Mouse (Mus musculus) kidney, embryonic 15.5 days (tissue): ENCODE measurements around the gene Slc9a6. TPM values are rescaled to one million over a fixed set of nuclear protein-coding genes. Genes with fewer than 3 reads are reported as not detected.

Source experiments
- ATAC-seq: fragments of 200-750 bp; cut with Nextera tagmentation; replicated peaks from 2 replicates; pipeline ENCODE4 v1.8.0; 2017; ENCODE audit warnings: moderate TSS enrichment; ENCODE audit not compliant: low FRiP score
- H3K27ac ChIP-seq: fragments of 300-500 bp; sonication (generic); 2 replicates; pipeline ENCODE4 v1.5.1; 2015; ENCODE audit warnings: mild to moderate bottlenecking, inconsistent platforms
- H3K27me3 ChIP-seq: fragments of 300-500 bp; sonication (generic); 2 replicates; pipeline ENCODE4 v1.6.1; 2015; ENCODE audit warnings: inconsistent platforms
- H3K36me3 ChIP-seq: fragments of 300-500 bp; sonication (generic); 2 replicates; pipeline ENCODE4 v1.6.1; 2015; ENCODE audit warnings: inconsistent platforms
- H3K4me1 ChIP-seq: fragments of 300-500 bp; sonication (generic); 2 replicates; pipeline ENCODE4 v1.6.1; 2015; ENCODE audit warnings: inconsistent platforms
- H3K4me2 ChIP-seq: fragments of 300-500 bp; sonication (generic); 2 replicates; pipeline ENCODE4 v1.6.1; 2015; ENCODE audit warnings: moderate library complexity, mild to moderate bottlenecking, inconsistent platforms
- H3K4me3 ChIP-seq: fragments of 300-500 bp; sonication (generic); replicated peaks from 2 replicates; pipeline ENCODE4 v1.5.1; 2015; ENCODE audit warnings: mild to moderate bottlenecking, inconsistent platforms
- H3K9ac ChIP-seq: fragments of 300-500 bp; sonication (generic); 2 replicates; pipeline ENCODE4 v1.6.1; 2015; ENCODE audit warnings: mild to moderate bottlenecking, inconsistent platforms
- H3K9me3 ChIP-seq: fragments of 300-500 bp; sonication (generic); replicated peaks from 2 replicates; pipeline ENCODE4 v1.6.1; 2016; ENCODE audit warnings: inconsistent platforms
- WGBS: fragments of 180-500 bp; shearing (Covaris S2); methylation state at CpG from one replicate; pipeline ENCODE4 v1.1.7; 2015; ENCODE audit warnings: mixed read lengths; 5-methylcytosine and 5-hydroxymethylcytosine counted together
- polyA plus RNA-seq: library from polyadenylated mRNA; unstranded; fragments of >200 nt; fragmentation: Nextera tagmentation; extraction: Ambion mirVana; gene quantifications from 2 replicates; pipeline ENCODE4 v1.2.1, GENCODE M21; 2015

Slc9a6 gene
- 11.3 and 11.8 TPM in 2 replicates for polyA plus RNA-seq

DNA sequence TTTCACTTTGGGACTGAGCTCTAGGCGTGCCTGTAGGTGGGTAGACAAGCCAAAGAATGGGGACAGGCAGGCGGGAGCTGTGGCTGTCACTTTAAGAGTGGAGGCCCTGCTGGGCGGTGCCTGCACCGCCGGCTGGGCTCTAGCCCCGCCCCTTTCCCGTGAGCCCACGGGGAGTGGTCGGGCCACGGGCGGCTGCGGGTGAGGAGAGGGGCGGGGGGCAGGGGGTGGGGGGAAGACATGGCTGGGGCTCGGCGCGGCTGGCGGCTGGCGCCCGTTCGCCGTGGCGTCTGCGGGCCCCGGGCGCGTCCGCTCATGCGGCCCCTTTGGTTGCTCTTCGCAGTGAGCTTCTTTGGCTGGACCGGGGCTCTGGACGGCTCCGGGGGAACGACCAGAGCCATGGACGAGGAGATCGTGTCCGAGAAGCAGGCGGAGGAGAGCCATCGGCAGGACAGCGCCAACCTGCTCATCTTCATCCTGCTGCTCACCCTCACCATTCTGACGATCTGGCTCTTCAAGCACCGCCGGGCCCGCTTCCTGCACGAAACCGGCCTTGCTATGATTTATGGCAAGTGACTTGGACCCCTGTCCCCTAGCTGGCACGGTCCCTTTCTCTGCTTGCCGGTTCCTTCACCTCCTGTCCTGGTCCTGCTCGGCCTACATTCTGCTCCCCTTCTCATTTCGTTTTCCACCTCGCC is at the start of gene Slc9a6:
Gene Slc9a6, plus strand, starts transcription at position 135 of the 695 bp plus-strand sequence.
- peak within 1 kb of the TSS; percentile 61 for H3K9ac ChIP-seq
- WGBS = 13% methylated on average over 33 of the region's 50 CpGs

DNA sequence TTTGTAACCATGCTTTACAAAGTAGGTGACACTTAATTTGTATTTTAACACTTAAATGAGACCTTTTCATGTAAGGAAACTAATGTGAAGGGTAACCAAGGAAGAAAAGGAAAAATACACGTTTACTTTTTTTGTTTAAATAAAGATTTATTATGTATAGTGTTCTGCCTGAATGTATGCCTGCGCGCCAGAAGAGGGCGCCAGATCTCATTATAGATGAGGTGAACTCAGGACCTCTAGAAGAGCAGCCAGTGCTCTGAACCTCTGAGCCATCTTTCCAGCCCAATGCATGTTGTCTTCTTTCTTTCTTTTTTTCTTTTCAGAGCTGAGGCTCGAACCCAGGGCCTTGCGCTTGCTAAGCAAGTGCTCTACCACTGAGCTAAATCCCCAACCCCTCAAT is 37.1 kb upstream of the Slc9a6 start:
- WGBS = 21% methylated on average over 6 of the region's 6 CpGs
- Histone ChIP-seq H3K36me3 (no peaks in the 10 kb centered on the region), H3K4me3 (no peak overlapping the region), H3K4me2 (no peak overlapping the region), H3K27me3 (no peaks in the 10 kb centered on the region), H3K9me3 (no peaks in the 10 kb centered on the region), H3K9ac (no peak overlapping the region), H3K4me1 (no peaks in the 10 kb centered on the region), H3K27ac (no peak overlapping the region)
- no peak for ATAC-seq

More for the DNA sequence above, at the start of gene Slc9a6:
- peak within 1 kb of the TSS; percentile 68 for H3K27ac ChIP-seq
- H3K4me1 ChIP-seq = 0 out of 2 replicates have a peak, but pooled peaks cover 6% of the 10 kb centered on the region
- no peaks in the 10 kb centered on the region for H3K27me3 ChIP-seq
- H3K4me3 ChIP-seq = peak within 1 kb of the TSS; percentile 64
- H3K9me3 ChIP-seq = no peaks in the 10 kb centered on the region
- H3K36me3 ChIP-seq = no peaks in the 10 kb centered on the region
- H3K4me2 ChIP-seq = peak within 1 kb of the TSS; percentile 66
- peak; percentile 98 for ATAC-seq

DNA sequence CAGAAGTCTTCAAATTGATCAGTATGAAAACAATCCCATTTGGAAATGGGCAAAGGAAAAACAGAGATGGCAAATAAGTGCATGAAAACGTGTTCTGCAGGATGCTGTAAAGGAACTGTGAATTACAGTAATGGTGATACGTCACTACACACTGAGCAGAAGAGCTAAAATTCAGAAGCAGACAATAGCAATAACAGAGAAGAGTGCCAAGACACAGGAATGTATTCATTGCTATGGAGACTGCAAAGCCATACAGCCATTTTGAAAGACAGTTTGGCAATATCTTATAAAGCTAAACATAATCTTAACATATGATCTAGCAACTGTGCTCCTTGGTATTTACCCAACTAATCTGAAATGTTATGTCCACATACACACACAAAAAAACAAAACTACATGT is 31.4 kb upstream of the Slc9a6 start:
- ATAC-seq = no peak
- whole genome bisulfite sequencing = 73% methylated on average over 2 of the region's 2 CpGs
- no peaks in the 10 kb centered on the region for H3K9me3 ChIP-seq

DNA sequence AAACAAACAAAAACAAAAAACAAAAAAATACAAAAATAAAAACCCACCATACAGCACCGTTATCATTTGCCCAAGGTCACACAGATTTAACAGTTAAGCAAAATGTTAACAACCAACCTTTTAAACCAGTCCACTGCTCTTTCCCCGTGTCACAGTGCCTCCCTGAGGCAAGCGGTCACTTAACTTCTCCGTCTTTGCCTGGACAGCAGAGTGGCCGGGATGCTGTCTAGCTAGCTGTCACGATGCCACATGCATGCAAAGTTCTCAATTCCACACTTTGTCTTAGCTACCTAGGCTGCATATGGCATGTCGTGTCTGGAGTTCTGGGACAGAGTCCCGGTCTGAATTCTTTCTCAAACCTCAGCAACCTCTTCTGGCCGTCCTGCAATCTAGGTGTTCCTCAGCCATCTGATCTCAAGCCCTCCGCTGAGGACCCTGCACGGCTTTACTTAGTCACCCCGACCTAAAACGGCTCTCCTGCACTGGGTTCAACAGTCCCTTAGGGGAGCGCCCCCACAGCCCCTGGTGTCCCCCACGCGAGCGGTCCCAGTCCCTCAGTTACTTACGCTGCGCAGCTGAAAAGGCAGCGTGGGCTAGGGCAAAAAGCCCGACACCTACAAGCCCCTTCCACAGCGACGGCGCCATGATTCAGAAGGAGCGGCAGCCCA is 12.2 kb upstream of the Slc9a6 start:
- peak; percentile 78 for ATAC-seq
- Histone ChIP-seq H3K4me2 (peak overlapping the region; percentile 58), H3K9me3 (no peaks in the 10 kb centered on the region), H3K4me1 (0 out of 2 replicates have a peak, but pooled peaks cover 4% of the 10 kb centered on the region), H3K27ac (peak overlapping the region; percentile 58), H3K36me3 (0 out of 2 replicates have a peak, but pooled peaks cover 2% of the 10 kb centered on the region), H3K27me3 (no peaks in the 10 kb centered on the region), H3K4me3 (peak overlapping the region; percentile 72), H3K9ac (peak overlapping the region; percentile 75)
- WGBS = 19% methylated on average over 25 of the region's 25 CpGs

More for the DNA sequence above, 31.4 kb upstream of the Slc9a6 start:
- no peak overlapping the region for H3K4me2 ChIP-seq
- no peak overlapping the region for H3K4me3 ChIP-seq
- H3K9ac ChIP-seq = no peak overlapping the region
- no peaks in the 10 kb centered on the region for H3K36me3 ChIP-seq
- no peaks in the 10 kb centered on the region for H3K4me1 ChIP-seq
- no peaks in the 10 kb centered on the region for H3K27me3 ChIP-seq
- no peak overlapping the region for H3K27ac ChIP-seq

DNA sequence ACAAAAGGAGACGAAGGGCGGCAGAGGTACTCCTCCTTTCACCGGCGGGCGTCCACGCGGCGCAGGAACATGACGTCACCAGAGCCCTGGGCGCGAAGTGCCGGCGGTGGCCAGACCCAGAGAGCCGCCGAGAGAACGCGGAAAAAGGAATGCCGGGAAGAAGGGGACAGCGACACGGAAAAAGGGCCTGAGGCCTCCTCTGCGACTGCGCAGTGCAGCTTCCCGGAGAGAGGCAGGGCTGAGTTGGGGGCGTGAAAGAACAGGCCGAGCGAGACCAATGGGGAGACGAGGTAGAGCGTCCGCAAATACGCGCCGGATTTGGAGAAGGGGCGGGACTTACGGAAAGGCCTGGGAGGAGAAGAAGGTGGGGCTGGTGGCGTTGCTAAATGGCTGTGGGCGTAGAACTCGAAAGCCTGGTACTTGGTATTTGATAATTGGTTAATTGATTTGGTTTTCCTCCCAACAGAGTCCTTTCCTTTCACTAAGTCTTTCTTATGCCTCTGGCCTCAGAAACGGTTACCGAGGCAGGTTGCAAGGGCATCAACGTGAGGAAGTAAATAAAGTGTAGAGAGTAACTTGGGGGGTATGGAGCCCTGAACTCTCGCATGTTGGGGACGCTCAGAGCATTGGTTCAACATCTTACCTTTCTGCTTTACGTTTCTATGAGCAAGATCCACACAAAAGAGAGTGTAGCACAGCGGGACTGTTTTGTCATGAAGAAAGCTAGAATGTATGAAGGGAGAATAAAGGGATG is 11.5 kb upstream of the Slc9a6 start, which contains the start of gene Mmgt1:
Gene Mmgt1, minus strand, starts transcription at position 183 of the 754 bp plus-strand sequence.
- Histone ChIP-seq H3K9ac (peak within 1 kb of the TSS; percentile 75), H3K4me3 (peak within 1 kb of the TSS; percentile 72), H3K36me3 (0 out of 2 replicates have a peak, but pooled peaks cover 2% of the 10 kb centered on the region), H3K9me3 (no peaks in the 10 kb centered on the region), H3K27me3 (no peaks in the 10 kb centered on the region), H3K4me1 (0 out of 2 replicates have a peak, but pooled peaks cover 4% of the 10 kb centered on the region), H3K4me2 (peak within 1 kb of the TSS; percentile 58), H3K27ac (peak within 1 kb of the TSS; percentile 58)
- ATAC-seq = peak; percentile 99
- WGBS = 18% methylated on average over 44 of the region's 44 CpGs

DNA sequence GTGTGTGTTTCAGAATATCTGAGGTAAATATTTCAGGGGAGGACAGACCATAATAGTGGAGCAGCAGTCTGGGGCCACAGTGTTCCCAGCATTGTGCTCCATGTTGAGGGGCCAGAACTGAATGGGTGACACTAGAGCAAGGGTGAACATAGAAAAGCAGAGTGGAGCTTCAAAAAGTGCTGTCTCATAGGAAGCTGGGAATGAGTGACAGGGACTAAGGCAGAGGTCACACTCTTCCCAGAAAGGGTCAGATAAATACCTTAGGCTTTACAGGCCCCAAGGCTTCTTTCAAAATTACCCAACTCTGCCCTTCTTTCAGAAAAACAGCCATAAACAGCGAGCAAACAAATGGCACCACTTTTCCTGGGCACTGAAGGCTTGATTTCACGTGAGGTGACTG is 3.0 kb upstream of the Slc9a6 start:
- WGBS = 62% methylated on average over 2 of the region's 2 CpGs
- Histone ChIP-seq H3K4me3 (no peak overlapping the region), H3K36me3 (no peaks in the 10 kb centered on the region), H3K27me3 (no peaks in the 10 kb centered on the region), H3K4me2 (no peak overlapping the region), H3K9ac (no peak overlapping the region), H3K27ac (no peak overlapping the region), H3K9me3 (no peaks in the 10 kb centered on the region), H3K4me1 (0 out of 2 replicates have a peak, but pooled peaks cover 6% of the 10 kb centered on the region)
- ATAC-seq = no peak

DNA sequence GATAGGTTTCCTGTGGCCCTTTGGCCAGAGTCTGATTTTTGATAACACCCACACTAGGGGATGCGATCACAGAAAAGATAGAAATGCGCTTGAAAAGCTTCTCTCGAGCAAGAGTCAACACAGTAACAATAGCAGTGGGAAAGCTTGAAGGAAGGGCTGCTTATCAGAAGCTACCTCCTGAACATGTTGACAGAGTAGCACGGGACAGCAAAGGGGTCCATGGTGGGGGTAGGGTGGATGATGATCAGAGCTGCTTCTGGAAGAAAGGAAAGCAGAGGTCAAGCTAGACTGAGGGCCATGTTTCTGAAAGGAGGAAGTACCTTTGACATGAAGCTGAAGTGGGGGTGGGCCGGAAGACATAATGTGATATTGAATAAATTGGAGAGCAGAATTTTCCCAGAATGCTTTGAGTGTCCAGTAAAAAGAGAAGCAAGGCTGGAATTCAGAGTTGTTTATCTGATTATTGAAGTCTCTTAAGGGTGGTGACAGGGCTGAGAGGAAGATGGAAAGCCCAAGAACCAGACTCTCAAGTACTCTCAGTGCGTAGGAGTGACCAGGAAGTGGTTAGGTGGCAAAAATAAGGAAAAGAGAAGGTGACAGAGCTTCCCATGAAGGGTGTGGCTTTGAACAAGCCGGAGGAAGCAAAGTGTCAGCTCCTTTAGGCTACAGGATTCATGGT is 2.4 kb upstream of the Slc9a6 start:
- H3K27me3 ChIP-seq = no peaks in the 10 kb centered on the region

DNA sequence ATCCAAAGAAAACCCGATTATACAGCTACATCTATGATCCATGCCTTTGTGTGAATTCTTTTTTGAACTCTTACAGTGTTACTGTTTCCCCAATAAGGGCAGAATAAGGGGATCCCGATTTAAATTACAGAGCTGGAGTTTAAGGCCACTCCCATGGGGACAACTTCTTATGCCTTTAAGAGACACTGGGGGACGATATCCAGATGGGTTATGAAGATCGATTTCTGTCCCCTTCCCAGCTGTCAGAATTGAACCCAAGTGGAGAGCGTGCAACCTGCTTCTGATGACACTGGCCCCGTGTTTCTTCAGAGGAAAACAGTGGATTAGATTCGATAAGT is 303 bp upstream of the Slc9a6 start:
- Histone ChIP-seq H3K4me1 (0 out of 2 replicates have a peak, but pooled peaks cover 6% of the 10 kb centered on the region), H3K4me2 (peak overlapping the region; percentile 66), H3K4me3 (peak overlapping the region; percentile 64), H3K9ac (peak overlapping the region; percentile 61), H3K36me3 (no peaks in the 10 kb centered on the region), H3K9me3 (no peaks in the 10 kb centered on the region), H3K27me3 (no peaks in the 10 kb centered on the region), H3K27ac (no peak overlapping the region)
- ATAC-seq = no peak; the same call in 1 of the 2 replicates
- WGBS = 27% methylated on average over 7 of the region's 7 CpGs

More for the DNA sequence above, 2.4 kb upstream of the Slc9a6 start:
- no peak for ATAC-seq
- WGBS = 85% methylated on average over 7 of the region's 7 CpGs
- H3K9me3 ChIP-seq = no peaks in the 10 kb centered on the region
- no peak overlapping the region for H3K4me2 ChIP-seq
- no peak overlapping the region for H3K27ac ChIP-seq
- no peaks in the 10 kb centered on the region for H3K36me3 ChIP-seq
- 0 out of 2 replicates have a peak, but pooled peaks cover 6% of the 10 kb centered on the region for H3K4me1 ChIP-seq
- H3K4me3 ChIP-seq = no peak overlapping the region
- H3K9ac ChIP-seq = no peak overlapping the region

DNA sequence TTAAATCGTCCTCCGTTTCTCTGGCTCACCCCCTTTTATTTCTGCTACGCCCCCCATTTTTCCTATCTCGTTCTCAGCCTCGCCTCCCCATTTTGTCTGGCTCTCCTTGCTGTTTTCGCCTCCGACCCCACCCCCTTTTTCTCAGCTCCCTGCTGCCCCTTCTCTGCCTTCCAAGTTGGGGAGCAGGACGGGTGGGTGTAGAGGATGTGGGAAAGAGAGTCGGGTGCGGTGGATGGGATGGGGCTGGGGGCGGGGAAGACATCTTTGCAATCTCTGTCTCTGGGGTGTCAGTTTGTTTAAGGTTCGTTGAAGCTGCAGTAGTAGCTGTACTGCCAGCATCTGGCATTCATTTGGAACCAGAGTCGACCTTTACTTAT is 749 bp downstream of the Slc9a6 start:
- peak overlapping the region; percentile 66 for H3K4me2 ChIP-seq
- ATAC-seq = 0 out of 2 replicates have a peak, but pooled peaks have one; percentile 8
- WGBS = 18% methylated on average over 13 of the region's 13 CpGs
- 0 out of 2 replicates have a peak, but pooled peaks cover 6% of the 10 kb centered on the region for H3K4me1 ChIP-seq
- no peaks in the 10 kb centered on the region for H3K9me3 ChIP-seq
- H3K4me3 ChIP-seq = peak overlapping the region; percentile 64
- peak overlapping the region; percentile 68; the same call in 1 of the 2 replicates for H3K27ac ChIP-seq
- H3K36me3 ChIP-seq = no peaks in the 10 kb centered on the region
- H3K9ac ChIP-seq = peak overlapping the region; percentile 61
- no peaks in the 10 kb centered on the region for H3K27me3 ChIP-seq

DNA sequence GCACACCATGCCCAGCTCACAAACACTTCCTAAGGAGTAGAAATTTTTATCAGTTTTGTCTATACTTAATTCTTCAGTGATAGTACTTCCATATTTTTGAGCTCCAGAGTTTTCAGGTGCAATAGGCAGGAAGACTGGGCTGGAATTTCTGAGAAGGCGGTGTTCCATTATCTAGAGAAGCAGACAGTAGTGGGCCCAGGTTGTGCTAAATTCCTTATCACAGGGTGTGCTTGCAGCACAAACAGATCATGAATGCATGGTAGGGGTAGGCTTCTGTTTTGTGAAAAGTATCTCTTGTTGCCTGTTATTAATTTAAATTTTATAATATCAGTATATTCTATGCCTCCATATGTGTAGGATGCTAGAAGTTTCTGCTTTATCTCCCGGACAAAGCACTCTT is 5.7 kb downstream of the Slc9a6 start:
- no peaks in the 10 kb centered on the region for H3K27me3 ChIP-seq
- H3K9me3 ChIP-seq = no peaks in the 10 kb centered on the region
- 0 out of 2 replicates have a peak, but pooled peaks cover 6% of the 10 kb centered on the region for H3K4me1 ChIP-seq
- H3K36me3 ChIP-seq = no peaks in the 10 kb centered on the region
- H3K4me2 ChIP-seq = no peak overlapping the region
- 89% methylated on average over 2 of the region's 2 CpGs for WGBS
- no peak overlapping the region for H3K4me3 ChIP-seq
- no peak for ATAC-seq
- no peak overlapping the region for H3K27ac ChIP-seq
- H3K9ac ChIP-seq = no peak overlapping the region

DNA sequence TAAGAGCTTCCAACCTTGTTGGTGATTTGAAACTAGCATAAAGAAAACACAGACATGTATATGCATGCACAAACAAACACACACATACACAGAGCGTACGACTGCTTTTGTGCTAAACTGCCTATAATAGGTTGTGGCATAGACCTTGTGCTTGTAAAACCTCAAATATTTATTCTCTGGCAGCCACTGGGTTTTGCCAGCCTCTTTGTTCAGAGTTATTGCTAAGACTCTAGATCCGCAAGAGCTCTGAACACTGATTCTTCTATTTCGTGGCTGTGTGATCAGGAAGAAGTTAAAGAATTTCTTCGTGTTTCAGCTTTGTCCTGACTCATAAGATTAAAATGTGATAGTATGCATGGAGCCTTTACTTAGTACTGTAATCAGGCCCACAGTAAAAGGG is 26.6 kb downstream of the Slc9a6 start:
- no peaks in the 10 kb centered on the region for H3K4me1 ChIP-seq
- peaks cover 6% of the 10 kb centered on the region; the same call in 1 of the 2 replicates for H3K36me3 ChIP-seq
- no peaks in the 10 kb centered on the region for H3K27me3 ChIP-seq
- no peak overlapping the region for H3K4me2 ChIP-seq
- 86% methylated on average over 5 of the region's 5 CpGs for WGBS
- no peak overlapping the region for H3K9ac ChIP-seq
- ATAC-seq = no peak
- H3K4me3 ChIP-seq = no peak overlapping the region
- no peak overlapping the region for H3K27ac ChIP-seq
- H3K9me3 ChIP-seq = no peaks in the 10 kb centered on the region
